Mouse (Mus musculus) v-Abl transformed pro-B cells (cell line): ENCODE data around the gene Inhbe.
"Not testable (repeated sequence)": the region's sequence is repeated elsewhere in the genome, so short reads cannot be mapped to it uniquely, and the experiment has no call there.

Experiments used
- in situ Hi-C, 2 experiments: fragments of 400-800 bp; cut with MboI; formaldehyde crosslinking; loops; one replicate each; pipeline ENCODE4 v1.15.1; 2025; ENCODE audit not compliant: unreplicated experiment in 2 of 2

Gene Inhbe

DNA sequence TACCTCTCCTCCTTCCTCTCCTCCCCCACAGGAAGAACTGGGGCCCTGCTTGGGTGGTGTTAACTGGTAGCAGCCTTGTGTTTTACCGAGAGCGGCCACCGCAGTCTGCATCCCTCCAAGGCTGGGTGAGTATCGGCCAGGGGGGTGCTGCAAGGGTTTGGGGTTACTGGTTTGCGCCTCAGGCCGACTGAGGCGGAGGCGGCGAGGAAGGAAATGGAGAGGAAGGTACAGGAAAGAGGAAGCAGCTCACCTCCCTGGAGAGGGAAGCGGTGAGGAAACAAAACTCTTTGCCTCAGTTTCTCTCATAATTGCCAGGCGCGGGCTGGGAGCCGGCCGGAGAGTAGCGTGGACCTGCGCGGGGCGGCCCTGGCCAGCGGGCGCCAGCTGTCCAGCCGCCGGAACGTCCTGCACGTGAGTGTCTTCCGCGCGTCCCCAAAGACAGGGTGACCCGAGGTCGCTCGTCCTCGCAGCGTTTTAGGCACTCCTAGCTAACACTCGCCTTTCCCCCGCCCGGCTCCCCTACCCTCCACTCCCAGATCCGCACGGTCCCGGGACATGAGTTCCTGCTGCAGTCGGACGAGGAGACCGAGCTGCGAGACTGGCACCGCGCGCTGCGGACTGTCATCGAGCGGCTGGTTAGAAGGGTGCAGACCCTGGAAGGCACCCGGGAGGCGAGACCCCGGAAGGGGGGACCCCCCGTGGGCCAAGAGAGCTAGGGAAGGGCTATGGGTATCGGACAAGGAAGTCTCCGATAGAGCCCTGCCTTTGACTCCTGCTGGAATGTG lies 28.0 kb downstream of the Inhbe start:
- in situ Hi-C loops, result no loop called here

DNA sequence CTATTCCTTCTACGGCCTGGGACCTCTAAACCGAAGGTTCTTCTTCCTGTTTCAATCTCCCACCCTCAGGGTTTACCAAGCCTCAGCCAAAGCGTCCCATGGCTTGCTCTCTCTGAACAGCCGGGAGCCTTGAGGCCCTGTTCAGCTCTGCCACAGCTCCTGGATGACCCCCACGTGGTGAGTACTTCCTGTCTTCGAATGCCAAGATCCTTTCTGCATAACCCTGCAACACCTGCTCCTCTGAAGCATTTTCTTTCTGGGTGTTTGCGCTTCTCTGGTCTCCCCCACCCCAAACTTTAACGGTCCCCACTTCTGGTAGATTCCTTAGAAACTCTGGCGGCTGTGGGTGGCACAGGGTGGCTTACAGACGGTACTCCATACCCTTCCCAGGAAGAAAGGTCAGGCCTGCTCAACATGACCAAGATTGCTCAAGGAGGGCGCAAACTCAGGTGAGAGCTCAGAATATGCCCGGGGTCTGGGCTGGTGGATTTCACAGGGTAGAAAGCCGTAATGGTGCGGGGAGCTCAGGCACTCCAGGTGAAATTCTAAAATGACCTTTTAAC lies 28.7 kb downstream of the Inhbe start:
- in situ Hi-C loops, result no loop called here

DNA sequence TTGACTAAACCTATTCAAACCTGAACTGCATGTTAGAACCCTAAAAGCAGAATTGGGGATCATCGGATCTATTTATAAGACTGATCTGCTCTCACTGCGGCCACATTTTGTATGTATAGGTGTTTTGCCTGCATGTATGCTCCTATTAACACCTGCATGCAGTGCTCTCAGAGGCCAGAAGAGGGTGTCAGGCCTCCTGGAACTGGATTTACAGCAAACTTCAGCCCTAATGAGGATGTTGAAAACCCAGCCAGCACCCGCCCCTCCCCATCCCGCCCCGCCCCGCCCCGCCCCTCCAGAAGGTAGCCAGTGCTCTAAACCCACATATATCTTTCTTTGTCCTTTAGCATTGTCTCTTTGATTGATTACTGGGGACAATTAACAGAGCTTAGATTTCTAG lies 29.7 kb downstream of the Inhbe start:
- in situ Hi-C loops, result no loop called here

DNA sequence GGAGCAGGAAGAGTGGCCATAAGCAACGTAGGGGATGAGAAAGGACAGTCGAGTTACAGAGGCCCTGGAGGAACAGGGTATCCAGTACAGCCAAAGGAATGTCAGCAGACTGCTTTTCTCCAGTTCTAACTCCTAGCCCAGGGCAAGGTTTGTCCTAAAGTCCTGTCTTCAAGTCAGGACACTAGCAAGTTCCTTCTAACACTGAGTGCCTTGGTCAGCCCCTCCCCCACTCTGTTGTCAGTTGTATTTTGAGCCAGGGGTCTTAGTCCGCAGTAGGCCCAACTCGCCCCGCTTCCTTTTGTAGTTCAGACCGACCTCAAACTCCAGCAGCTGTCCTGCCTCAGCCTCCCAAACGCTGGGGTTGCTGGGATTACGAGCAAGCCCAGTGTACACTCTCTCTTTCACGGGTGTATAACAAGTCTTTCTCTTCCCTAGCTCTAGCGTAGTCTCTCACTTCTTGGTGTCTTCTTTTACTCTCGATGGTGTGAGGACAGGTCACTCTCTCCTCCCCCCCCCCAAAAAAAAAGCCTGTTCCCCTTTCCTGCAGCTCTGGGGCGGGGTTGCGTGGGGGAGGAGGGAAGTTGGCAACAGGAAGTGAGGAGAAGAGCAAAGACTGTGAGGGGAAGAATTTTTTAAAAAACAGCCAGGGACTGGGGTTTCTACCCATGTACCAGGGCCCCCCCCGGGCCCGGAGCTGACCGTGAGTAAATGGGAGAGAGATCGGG lies 30.9 kb downstream of the Inhbe start:
- in situ Hi-C loops, result no loop called here

DNA sequence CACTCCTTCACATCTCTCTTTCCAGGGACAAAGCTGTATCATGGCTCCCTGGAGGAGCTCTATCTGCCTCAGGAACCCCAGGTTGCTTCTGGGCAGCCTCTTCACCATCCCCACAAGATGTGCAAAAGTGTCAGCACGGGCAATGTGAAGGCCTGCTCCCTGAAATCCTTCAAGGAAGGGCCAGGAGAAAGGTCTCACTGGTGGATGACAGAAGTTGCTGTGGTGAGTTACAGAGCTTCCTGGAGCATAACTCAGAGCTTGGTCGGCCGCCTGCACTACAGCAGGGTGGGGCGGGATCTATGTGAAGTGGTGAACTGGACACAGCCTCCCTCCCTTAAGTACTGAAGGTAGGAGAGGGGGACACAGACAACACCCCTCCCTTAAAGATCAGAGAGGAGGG lies 31.5 kb downstream of the Inhbe start:
- in situ Hi-C loops, result no loop called here

DNA sequence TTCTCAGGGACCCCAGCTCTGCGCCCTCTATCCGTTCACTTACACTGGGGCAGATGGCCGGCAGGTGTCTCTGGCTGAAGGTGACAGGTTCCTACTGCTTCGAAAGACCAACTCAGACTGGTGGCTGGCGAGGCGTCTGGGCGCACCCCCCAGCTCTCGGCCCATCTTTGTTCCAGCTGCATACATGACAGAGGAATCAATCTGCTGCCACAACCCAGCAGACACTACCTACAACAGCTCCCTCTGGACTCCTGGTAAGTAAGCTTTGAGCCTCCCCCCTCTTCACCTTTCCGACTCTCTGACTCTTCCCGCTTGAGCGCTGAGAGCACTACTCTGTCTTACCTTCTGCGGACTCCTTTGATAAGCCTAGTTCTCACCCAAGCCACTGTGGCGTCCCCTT lies 32.0 kb downstream of the Inhbe start:
- in situ Hi-C loops, result no loop called here

DNA sequence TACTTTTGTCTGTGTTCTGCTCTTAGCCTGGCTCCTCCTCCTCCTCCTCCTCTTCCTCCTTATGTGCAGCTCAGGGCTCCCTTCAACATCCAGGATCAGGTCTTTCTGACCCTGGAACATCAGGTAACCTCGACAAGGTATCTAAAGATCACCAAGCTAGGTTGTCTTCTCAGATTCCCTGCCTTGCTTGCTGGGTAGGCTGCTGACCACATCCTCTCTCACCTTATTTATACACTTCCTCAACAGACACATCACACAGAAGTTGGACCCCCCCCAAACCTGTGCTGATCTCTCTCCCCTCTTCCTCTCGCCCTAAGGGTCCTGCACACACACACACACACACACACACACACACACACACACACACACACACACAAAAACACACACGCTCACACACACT lies 32.6 kb downstream of the Inhbe start, which contains the start of gene Arhgap9:
Arhgap9 (plus strand) TSS at position 344 of the 400 bp plus-strand sequence.
- in situ Hi-C loops, result no loop called here

DNA sequence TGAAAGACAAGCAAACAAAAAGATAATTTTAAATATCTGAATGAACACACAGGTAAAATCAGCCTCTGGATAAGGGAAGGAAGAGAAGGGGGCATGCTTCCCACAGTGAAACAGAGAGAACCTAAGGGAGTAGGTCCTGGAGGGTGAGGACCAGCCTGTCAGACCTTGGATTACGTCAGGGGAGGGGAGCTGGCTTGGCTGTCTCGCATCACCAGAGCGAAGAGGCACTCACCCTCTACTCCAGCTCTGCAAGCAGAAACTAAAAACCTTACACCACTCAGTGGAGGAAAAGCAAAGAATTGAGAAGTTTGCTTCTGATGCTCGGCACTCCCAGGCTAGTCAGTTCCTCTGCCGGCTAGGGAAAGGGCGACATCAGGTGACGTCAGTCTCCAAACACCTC lies 34.2 kb downstream of the Inhbe start:
- in situ Hi-C loops, result no loop called here

DNA sequence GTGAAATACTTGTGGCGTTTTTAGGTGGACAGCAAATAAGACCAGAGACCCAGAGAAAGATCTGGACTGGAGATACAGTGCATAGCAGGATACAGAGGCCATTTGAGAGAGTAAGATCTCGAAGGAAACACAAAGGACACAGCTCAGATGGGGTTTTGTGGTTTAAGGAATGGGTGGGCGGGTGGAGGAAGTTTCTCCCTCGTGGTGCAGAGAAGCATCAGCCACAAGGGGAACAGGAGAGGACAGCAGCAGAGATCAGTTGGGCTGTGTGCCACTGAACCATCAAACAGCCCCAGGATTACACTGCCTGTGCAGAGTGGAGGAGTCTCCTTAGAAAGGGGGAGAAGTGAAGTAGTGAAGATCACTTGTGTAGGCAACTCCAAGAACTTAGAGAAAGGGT lies 36.2 kb downstream of the Inhbe start:
- in situ Hi-C loops, result no loop called here

DNA sequence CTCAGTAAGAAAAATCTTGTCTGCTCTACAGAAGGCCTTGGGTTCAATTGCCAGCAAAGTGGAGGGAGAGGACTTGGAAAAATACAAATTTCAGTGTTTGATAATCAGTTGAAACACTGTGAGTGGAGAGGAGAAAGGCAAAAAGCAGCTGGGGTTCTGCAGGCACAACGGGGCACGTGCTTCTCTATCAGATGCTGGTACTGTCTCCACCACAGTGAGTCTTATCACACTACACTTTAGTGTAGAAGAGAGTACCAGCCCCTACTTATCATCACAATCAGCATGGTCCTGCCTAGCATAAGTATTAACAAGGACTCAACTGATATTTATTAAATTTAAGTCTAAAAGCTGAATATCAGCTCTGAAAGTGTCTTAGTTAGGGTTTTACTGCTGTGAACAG lies 36.9 kb downstream of the Inhbe start:
- in situ Hi-C loops, result no loop called here

DNA sequence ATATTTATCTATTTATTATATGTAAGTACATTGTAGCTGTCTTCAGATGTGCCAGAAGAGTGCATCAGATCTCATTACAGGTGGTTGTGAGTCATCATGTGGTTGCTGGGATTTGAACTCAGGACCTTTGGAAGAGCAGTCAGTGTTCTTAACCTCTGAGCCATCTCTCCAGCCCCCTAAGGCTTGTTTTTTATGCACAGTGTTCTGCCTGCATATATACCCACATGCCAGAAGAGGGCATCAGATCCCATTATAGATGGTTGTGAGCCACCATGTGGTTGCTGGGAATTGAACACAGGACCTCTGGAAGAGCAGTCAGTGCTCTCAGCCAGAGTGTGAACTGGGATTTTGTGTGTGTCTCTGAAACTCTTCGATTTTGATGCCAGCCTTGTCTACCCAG lies 39.3 kb downstream of the Inhbe start:
- in situ Hi-C loops, result loop anchor here (5.0 kb wide), 1 partner anchor 53 kb away; the partner anchor contains the start of gene Kif5a (in 2 of the 2)

DNA sequence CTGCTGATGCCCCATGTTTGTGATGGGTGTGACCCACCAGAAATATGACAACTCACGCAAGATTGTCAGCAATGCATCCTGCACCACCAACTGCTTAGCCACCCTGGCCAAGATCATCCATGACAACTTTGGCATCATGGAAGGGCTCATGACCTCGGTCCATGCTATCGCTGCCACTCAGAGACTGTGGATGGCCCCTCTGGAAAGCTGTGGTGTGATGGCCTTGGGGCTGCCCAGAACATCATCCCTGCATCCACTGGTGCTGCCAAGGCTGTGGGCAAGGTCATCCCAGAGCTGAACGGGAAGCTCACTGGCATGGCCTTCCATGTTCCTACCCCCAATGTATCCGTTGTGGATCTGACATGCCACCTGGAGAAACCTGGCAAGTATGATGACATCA lies 40.7 kb downstream of the Inhbe start:
- in situ Hi-C loops, result loop anchor here (5.0 kb wide), 1 partner anchor 51 kb away; the partner anchor contains the start of gene Kif5a (in 2 of the 2)

DNA sequence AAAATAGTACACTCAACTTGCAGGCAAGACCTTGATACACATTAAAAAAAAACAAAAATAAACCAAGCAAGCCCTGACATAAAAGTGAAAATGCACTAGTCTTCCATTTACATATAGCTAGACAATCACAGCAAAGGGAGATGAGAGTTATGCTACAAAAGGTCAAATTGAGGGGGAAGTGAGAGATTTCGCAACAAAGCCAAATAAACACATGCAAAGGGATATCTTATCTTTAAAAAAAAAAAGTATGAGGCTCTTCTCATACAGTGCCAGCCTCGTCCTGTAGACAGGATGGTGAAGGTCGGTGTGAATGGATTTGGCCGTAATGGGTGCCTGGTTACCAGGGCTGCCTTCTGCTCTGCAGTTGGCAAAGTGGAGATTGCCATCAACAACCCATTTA lies 41.4 kb downstream of the Inhbe start:
- in situ Hi-C loops, result loop anchor here (5.0 kb wide), 1 partner anchor 51 kb away; the partner anchor contains the start of gene Kif5a (in 2 of the 2)

DNA sequence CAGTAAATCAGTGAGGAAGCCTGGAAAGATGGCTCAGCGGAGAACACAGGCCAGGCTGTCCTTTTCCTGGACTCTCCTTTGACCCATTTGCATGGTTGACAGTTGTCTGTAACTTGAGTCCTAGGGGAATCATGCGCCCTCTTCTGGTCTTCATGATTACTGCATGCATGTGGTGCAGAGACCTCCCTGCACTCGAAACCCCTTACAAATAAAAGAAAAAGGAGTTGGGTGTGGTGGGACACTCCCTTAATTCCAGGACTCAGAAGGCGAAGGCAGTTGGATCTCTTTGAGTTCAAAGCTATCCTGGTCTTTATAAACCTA lies 41.9 kb downstream of the Inhbe start:
- in situ Hi-C loops, result loop anchor here (5.0 kb wide), 1 partner anchor 50 kb away; the partner anchor contains the start of gene Kif5a (in 2 of the 2)

DNA sequence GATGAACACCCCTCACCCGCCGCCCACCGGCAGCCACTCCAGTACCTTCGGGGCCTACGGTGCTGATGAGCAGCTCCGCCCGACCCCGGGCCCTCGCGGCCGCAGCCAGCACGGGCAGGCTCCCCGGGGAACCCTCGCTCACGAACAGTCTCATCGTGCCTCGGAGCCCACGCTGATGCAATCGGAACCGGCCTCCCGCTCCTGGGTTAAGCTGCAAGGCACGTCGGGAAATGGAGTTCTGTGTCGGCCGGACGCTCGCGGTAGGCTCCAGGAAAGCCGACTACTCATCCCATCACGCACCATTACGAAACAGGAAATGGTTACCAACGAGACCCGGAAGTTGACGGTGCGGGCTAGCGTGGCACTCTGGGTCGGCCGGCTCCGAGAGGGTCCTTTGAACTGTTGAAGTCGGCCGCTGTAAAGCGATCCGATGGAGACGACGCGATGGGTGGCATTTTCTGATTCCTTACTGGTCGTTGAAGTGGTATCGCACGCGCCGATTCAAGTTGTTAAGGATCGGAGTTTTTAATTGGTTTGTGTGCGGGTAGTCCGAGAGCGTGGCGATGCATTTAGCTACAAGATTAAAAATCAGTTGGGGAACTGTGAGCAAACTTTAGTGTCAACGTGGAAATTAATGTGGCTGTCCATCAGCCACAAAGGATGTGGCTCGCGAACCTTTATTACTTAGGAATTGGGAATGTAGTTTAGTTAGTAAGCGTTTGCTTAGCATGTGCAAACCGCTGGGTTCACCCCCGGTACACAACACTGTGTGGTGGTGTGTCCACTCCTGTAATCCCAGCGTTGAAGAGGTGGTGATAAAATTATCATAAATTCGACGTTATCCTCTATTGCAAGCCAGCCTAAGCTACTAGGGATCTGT lies 42.5 kb downstream of the Inhbe start, which contains the start of gene Mars:
Mars (minus strand) TSS at position 311 of the 880 bp plus-strand sequence.
- in situ Hi-C loops, result loop anchor here (5.0 kb wide), 1 partner anchor 49 kb away; the partner anchor contains the start of gene Kif5a (in 2 of the 2)

DNA sequence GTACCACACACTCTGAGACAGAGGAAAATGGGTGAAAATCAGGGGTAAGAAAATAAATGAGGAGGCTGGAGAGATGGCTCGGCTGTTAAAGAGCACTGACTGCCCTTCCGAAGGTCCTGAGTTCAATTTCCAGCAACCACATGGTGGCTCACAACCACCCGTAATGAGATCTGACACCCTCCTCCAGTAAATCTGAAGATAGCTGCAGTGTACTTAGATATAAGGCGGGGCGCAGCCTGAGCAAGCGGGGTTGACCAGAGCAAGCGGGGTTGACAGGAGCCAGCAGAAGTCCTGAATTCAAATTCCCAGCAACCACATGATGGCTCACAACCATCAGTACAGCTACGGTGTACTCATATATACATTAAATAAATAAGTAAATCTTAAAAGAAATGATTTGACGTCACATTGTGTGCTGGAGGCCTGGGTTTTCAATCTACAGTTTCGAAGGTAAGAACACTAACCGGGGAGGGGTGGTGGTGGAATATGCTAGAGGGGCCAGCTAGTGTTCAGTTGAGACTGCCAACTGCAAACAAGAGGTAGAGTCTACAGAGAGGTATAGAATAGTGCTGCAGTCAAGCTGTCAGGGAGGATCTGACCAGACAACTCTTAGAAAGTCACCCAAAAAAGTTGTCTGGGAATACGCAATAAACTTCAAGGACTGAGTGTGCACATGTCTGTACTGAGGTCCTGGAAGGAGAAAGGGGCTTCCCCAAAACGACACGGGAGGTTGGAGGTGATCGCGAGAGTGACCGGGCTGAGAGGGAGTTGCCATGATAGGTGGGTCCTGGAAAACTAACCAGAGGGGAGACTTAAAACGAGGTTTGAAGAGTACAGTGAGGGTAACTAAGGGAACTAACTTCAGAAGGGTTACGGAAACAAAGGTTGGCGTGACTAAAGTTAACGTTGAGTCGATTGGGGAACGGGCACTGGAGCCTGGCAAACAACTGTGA lies 43.4 kb downstream of the Inhbe start:
- in situ Hi-C loops, result loop anchor here (5.0 kb wide), 1 partner anchor 48 kb away; the partner anchor contains the start of gene Kif5a (in 2 of the 2)

DNA sequence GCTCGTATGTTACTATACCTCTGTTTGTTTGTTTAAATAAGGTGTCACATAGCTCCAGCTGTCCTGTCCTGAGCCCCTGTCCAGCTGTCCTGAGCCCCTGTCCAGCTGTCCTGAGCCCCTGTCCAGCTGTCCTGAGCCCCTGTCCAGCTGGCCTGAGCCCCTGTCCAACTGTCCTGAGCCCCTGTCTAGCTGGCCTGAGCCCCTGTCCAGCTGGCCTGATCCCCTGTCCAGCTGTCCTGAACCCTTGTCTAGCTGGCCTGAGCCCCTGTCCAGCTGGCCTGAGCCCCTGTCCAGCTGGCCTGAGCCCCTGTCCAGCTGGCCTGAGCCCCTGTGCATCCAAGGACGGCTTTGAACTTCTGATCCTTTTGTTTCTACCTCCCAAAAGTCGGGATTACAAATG lies 45.0 kb downstream of the Inhbe start:
- in situ Hi-C loops, result not testable (repeated sequence)

DNA sequence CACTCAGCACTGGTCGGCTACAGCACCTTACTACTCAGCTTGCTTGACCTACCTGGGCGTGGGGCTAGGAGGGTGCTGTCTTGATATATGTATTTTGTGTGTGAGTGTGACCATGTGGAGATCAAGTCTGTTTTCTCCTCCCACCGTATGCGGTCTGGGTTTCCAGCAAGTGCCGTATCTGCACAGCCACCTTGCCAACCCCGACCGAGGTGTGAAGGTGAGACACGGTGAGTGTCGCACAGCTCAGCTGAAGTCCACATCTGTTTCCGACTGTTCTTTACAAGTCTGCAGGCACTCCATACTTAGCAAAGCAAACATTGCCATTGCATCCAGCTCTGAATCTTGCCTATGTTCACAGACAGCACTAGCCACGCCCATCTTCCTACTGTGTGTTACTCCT lies 51.1 kb downstream of the Inhbe start:
- in situ Hi-C loops, result no loop called here

DNA sequence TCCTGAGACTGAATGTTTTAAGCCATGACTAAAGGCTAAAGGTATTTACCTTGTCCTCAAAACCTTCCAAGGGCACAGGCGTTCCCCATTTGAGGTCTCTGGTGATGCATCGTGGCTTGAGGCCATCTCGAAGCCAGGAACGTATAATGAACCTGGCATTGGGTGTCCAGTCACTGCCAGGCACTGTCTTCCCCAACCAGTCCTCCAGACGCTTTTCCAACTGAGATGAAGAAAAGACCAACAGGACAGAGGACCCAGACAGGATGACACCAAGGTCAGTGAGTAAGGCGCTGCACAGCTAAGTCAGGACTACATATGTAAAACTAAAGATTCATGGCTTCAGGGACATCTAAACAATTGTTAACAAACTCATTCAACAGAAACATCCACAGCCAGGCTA lies 53.9 kb downstream of the Inhbe start:
- in situ Hi-C loops, result no loop called here
